Mouse (Mus musculus) Patski (cell line): Measurements from ENCODE around the gene Rab38. TPM values are rescaled to one million over a fixed set of nuclear protein-coding genes. Genes with fewer than 3 reads are reported as not detected.

Experiments
- ATAC-seq: fragments of 100-300 bp; one replicate; pipeline ENCODE4 v1.8.0; 2021
- CTCF ChIA-PET: fragments of 350-600 bp; sonication (Branson Sonifier 250); formaldehyde crosslinking; loops from one replicate; lab custom pipeline; 2022; ENCODE audit warnings: inconsistent platforms; lab: Charles Lee
- POLR2A ChIA-PET: fragments of 350-600 bp; sonication (Branson Sonifier 250); formaldehyde crosslinking; loops from one replicate; lab custom pipeline; 2022; ENCODE audit warnings: antibody characterized with exemption, inconsistent platforms; lab: Charles Lee
- DNase-seq: peaks from one replicate; pipeline ENCODE4 v3.0.0-alpha.2; 2011; ENCODE audit warnings: low read depth, low spot score
- H3K27me3 ChIP-seq: fragments of 371-371 bp; one replicate; pipeline ENCODE4 v1.5.1; 2021
- CTCF ChIP-seq: fragments of 100-300 bp; IDR thresholded peaks from one replicate; pipeline ENCODE4 v1.5.1; 2021
- in situ Hi-C: fragments of 300-500 bp; cut with MboI; formaldehyde crosslinking; loops from 3 replicates; pipeline ENCODE4 v1.11.1; 2018; ENCODE audit warnings: low pct_unique_long_range_greater_than_20kb, mixed read lengths
- polyA plus RNA-seq: library from polyadenylated mRNA; unstranded; gene quantifications from one replicate; pipeline ENCODE4 v1.2.3, GENCODE M21; 2021

Rab38 gene
- 4.0 TPM for polyA plus RNA-seq

DNA sequence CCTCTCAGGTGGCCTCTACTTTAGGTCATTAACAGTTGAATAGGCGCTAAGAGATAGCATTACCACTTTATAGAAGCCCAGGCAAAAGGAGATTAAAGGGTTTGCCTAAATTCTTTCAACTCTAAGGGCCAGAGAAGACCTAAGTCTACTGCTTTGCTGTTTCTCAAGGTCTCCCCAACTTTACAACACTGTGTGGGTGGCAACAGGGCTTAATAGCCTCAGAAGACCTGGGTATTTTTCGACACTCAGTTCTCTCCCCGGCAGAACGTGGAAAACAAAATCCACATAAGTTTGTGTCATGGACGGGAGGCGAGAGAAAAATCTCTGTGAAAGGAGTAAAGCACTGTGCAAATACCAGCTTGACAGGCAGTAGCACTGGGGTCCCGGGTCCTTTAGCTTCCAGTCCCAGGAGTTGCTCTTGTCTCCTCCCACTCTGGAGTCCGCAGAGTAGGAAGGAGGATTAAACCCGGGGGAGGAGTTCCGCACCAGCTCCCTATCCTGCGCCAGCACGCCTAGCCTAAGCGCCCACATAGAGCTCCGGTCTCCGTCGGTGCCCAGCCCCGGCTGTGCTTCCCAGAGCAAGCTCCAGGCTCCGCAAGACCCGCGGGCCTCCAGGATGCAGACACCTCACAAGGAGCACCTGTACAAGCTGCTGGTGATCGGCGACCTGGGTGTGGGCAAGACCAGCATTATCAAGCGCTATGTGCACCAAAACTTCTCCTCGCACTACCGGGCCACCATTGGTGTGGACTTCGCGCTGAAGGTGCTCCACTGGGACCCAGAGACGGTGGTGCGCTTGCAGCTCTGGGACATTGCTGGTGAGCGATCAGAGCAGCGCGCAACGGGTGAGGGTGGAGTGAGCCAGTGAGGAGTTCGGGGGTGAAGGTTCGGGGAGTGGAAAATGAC, at the start of gene Rab38:
TSS of gene Rab38 (plus strand) at position 488 of the 906 bp plus-strand sequence.
- ATAC-seq: peak; percentile 86
- TF ChIP-seq CTCF: no peak
- POLR2A ChIA-PET: no interaction called here
- in situ Hi-C loops: no loop called here
- DNase-seq: no peak
- H3K27me3 ChIP-seq: no peaks in the 10 kb centered on the region
- CTCF ChIA-PET: no interaction called here

DNA sequence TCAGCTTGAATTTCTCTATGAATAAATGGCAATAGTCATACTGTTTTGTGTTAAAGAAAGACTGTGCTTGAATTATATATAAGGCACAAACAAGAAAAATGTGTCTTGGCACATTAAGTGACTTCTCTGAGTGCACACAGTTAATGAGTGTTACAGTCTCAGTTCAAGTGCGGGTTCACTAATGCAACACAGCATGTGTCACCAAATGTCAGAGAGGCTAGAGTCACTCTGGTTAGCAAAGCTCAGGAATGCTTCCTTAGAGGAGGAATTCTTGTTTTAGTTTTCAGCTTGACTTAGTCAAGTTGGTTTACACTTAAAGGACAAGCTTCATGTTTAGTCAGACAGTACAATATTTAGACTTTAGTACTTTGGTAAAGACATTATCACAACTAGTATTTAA, 35.5 kb upstream of the Rab38 start:
- CTCF ChIA-PET: interaction anchor here (1.1 kb wide), 1 partner anchor 150 kb away, joined by 3 read pairs; no protein-coding TSS in a partner anchor
- ATAC-seq (peak; percentile 70), DNase-seq (no peak)
- POLR2A ChIA-PET: no interaction called here
- TF ChIP-seq CTCF: no peak
- in situ Hi-C loops: no loop called here
- no peaks in the 10 kb centered on the region for H3K27me3 ChIP-seq

DNA sequence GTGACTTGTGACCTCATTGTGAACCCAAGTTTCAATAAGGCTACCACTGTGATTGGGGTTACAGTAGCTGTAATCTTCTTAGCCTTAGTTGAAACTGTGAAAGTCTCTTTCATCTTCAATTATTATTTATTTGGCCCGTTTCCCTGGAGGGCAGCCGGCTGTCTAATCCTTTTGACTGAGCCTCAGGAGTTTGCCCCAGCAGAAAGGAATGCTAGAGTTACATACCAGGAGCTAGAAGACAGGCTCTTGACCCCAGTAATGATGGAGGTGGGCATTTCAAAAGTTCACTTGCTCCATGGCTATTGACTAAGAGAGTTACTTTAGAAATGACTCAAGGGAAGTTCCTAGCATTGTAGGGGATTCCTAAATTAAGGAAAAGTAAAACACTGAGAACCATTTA, 34.3 kb upstream of the Rab38 start:
- in situ Hi-C loops: no loop called here
- ATAC-seq (peak; percentile 62), DNase-seq (no peak)
- no peak for TF ChIP-seq CTCF
- ChIA-PET CTCF (interaction anchor here (1.1 kb wide), 1 partner anchor 149 kb away, joined by 3 read pairs; no protein-coding TSS in a partner anchor), POLR2A (no interaction called here)
- H3K27me3 ChIP-seq: no peaks in the 10 kb centered on the region

DNA sequence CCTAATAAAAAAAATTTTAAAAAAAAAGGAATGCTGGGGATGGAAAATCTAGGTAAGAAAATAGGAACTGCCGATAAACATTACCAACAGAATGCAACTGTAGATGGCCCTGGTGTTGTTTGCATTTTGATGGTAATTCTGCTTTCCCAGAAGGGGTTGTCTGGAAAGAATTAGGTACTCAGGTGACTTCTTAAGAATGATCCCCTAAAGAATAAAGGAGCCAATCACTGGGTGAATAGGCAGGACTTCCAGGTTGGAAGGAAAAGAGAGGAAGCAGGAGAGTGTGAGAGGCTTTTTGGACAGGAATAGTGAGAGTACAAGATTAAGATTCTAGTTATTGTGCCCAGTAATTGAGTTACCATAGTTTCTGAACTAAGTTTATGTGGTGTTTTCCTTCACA, 24.8 kb upstream of the Rab38 start:
- in situ Hi-C loops: no loop called here
- ATAC-seq: no peak
- TF ChIP-seq CTCF: no peak
- CTCF ChIA-PET: no interaction called here
- DNase-seq: no peak
- H3K27me3 ChIP-seq: no peaks in the 10 kb centered on the region
- POLR2A ChIA-PET: no interaction called here

DNA sequence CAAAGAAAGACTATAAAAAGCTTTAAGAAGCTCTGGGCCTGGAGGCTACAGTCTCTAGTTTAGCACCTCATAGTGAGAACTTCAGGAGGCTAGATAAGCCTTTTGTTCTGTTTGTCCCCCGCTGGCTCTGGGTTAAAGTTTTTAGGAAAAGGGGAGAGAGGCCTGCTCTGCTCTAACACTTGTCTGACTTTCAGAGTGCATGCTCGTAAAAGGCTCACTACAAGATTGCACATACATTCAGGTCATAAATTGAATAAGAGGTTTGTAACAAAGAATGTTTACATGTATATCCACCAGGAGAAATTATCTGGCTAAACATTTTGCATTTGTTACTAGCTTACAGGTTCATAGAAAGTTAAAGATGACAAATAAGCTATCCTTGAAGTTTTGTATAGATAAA, 23.6 kb upstream of the Rab38 start:
- in situ Hi-C loops: no loop called here

DNA sequence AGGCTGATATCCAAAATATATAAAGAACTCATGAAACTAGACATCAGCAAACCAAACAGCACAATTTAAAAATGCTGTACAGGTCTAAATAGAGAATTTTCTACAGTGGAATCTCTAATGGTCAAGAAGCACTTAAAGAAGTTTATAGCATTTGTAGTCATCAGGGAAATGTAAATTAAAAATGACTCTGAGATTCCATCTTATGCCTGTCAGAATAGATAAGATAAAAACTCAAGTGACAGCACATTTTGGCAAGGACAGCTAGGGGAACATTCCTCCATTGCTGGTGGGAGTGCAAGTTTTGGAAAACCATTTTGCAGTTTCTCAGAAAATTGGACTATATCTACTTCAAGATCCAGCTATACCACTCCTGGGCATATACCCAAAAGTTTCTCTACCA, 8.3 kb upstream of the Rab38 start:
- no peak for DNase-seq
- CTCF ChIA-PET: interaction anchor here (1.4 to 1.5 kb wide), 2 partner anchors 10 to 36 kb away, joined by 3 read pairs; no protein-coding TSS in a partner anchor
- TF ChIP-seq CTCF: no peak
- POLR2A ChIA-PET: no interaction called here
- no peaks in the 10 kb centered on the region for H3K27me3 ChIP-seq
- ATAC-seq: no peak
- in situ Hi-C loops: no loop called here

More for the DNA sequence above, 23.6 kb upstream of the Rab38 start:
- ChIA-PET CTCF (no interaction called here), POLR2A (no interaction called here)
- no peaks in the 10 kb centered on the region for H3K27me3 ChIP-seq
- ATAC-seq (no peak), DNase-seq (no peak)
- no peak for TF ChIP-seq CTCF

DNA sequence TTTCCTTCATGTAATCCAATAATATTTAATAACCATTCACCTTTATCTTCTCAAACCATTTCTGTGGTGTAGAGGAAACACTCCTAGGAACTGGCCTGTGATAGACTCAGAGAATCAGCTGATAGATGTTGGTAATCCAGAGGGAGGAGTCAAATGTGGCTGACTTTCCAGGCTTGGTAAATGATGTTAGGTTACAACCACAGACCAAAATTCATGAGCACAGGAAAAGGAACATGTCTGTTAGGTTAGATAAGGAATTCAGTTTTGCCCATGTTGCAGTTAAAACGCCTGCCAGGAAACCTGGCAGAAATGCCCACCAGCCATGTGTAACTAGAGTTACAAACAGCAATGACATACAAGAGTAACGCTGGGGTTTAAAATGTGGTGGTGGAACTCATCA, 6.2 kb upstream of the Rab38 start:
- DNase-seq (no peak), ATAC-seq (no peak)
- no peaks in the 10 kb centered on the region for H3K27me3 ChIP-seq
- POLR2A ChIA-PET: no interaction called here
- no peak for TF ChIP-seq CTCF
- CTCF ChIA-PET: no interaction called here
- in situ Hi-C loops: no loop called here

DNA sequence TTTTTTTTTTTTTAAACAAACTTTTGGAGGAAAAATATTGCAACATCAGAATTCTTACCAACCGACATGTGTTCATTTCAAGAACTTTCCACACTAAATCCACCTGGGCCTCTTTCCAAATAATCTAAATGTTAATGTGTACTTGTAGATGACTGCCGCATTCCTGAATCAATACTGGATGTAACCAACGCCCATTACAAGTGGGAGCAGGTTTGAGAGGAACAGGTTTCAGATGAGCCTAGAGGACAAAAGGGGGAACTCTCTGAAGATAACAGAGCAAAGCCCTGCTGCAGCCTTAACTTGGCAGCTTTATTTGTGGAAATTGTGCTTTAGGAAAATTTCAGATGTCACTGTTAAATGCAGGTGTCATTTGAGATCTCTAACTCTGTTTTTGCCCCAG, 4.3 kb upstream of the Rab38 start:
- POLR2A ChIA-PET: no interaction called here
- no peak for TF ChIP-seq CTCF
- no peak for DNase-seq
- H3K27me3 ChIP-seq: no peaks in the 10 kb centered on the region
- no peak for ATAC-seq
- in situ Hi-C loops: no loop called here
- CTCF ChIA-PET: interaction anchor here (1.1 kb wide), 1 partner anchor 10 kb away, joined by 3 read pairs; no protein-coding TSS in a partner anchor

DNA sequence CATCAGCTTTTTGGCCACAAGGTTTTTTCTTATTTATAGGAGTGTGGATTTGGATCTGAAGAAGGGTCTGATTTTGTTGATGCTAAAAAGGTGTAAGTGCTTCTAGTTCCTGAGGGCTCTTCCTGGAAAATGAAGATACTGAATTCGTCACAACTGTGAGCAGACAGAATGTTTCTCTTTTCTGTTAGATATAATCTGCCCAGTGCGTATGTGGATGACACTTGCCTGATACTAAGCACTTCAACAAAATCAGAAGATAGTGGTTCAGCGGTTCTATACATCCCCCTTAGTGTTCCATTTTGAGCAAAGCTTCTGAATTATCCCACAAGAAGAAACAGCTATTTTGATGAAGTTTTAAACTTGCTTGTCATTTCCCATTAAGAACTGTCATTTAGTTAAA, 2.6 kb upstream of the Rab38 start:
- ATAC-seq: no peak
- no peak for TF ChIP-seq CTCF
- in situ Hi-C loops: no loop called here
- POLR2A ChIA-PET: no interaction called here
- no peak for DNase-seq
- no peaks in the 10 kb centered on the region for H3K27me3 ChIP-seq
- CTCF ChIA-PET: no interaction called here

DNA sequence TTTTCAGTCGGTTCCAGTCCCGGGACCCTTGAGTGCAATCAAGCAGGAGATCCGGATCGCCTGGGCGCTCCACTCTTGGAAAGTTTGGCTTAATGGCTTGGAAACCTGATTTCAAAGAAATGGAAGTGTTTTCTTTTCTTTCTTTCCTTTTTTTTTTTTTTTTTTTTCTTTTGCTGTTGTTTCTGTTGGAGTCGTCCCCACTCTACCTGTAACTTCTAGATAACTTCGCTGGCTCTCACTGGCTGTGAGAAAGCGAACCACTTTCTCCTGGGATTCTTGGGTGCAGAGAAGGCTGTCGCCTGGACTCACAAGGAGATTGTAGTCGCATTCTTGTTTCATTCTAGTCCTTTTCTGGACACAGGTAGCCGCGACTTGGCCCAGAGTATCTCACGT, 615 bp downstream of the Rab38 start:
- DNase-seq (no peak), ATAC-seq (peak; percentile 23)
- ChIA-PET POLR2A (no interaction called here), CTCF (no interaction called here)
- in situ Hi-C loops: no loop called here
- H3K27me3 ChIP-seq: no peaks in the 10 kb centered on the region
- no peak for TF ChIP-seq CTCF

DNA sequence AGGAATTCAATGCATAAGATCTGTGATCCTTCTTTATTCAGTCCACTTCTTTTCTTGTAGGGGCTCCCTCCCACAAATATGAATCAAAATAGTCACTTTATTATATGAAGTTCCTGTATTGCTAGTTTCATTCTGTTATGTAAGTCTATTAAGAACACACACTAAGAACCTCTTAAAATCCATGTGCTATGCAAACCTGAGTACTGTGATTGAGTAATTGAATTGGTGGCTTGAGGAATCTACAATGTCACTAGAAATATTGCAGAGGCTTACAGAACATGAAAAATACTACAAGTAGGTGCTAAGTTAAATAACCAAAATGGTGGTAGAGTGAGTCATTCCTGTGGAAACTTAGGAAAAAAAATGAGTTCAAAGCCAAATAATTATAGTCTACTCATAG, 10.2 kb downstream of the Rab38 start:
- in situ Hi-C loops: no loop called here
- no peak for TF ChIP-seq CTCF

More for the DNA sequence above, 10.2 kb downstream of the Rab38 start:
- no peak for ATAC-seq
- no peak for DNase-seq
- ChIA-PET POLR2A (no interaction called here), CTCF (no interaction called here)
- H3K27me3 ChIP-seq: no peaks in the 10 kb centered on the region
